Mouse (Mus musculus) CH12.LX (cell line): ENCODE results near the gene Mymk. TPM values are rescaled to one million over a fixed set of nuclear protein-coding genes. Genes with fewer than 3 reads are reported as not detected.

Source experiments
- DNase-seq: peaks from one replicate; pipeline ENCODE4 v3.0.0-alpha.2; 2013; ENCODE audit errors: extremely low read depth
- H3K27ac ChIP-seq: 2 replicates; pipeline ENCODE4 v1.5.1; 2012; ENCODE audit warnings: low read depth, mild to moderate bottlenecking, control low read depth, moderate library complexity; ENCODE audit not compliant: insufficient read depth
- H3K27me3 ChIP-seq: replicated peaks from 2 replicates; pipeline ENCODE3; 2012; ENCODE audit warnings: inconsistent platforms
- H3K36me3 ChIP-seq, 2 experiments: replicated peaks in 1 of 2; 2 replicates each; pipeline versions ENCODE3 to v1.6.1; 2012; ENCODE audit warnings: inconsistent platforms in 1 of 2, low read length in 1 of 2, mild to moderate bottlenecking in 1 of 2, mixed read lengths in 1 of 2, moderate library complexity in 1 of 2; ENCODE audit not compliant: control insufficient read depth in 1 of 2, insufficient read depth in 1 of 2
- H3K4me1 ChIP-seq, 2 experiments: 2 replicates each; pipeline ENCODE4 v1.6.1; 2012; ENCODE audit warnings: inconsistent platforms in 1 of 2, moderate library complexity in 1 of 2; ENCODE audit not compliant: insufficient read depth in 2 of 2, control insufficient read depth in 1 of 2
- H3K4me2 ChIP-seq: 2 replicates; pipeline ENCODE4 v1.6.1; 2012; ENCODE audit warnings: low read depth, mild to moderate bottlenecking, control low read depth; ENCODE audit not compliant: poor library complexity, insufficient read depth, severe bottlenecking
- H3K4me3 ChIP-seq, 3 experiments: fragments of 150-350 bp in 1 of 3; sonication (generic) in 1 of 3; replicated peaks in 1 of 3; 2 replicates each; pipeline versions ENCODE3 to v1.5.1; 2011 to 2012; ENCODE audit warnings: low read depth in 2 of 3, low read length in 2 of 3, mild to moderate bottlenecking in 2 of 3, moderate library complexity in 2 of 3, control low read depth in 1 of 3, improper control_type of control experiment in 1 of 3, inconsistent platforms in 1 of 3, mixed read lengths in 1 of 3; ENCODE audit not compliant: poor library complexity in 1 of 3
- H3K79me2 ChIP-seq: replicated peaks from 2 replicates; pipeline ENCODE4 v1.6.1; 2012; ENCODE audit warnings: mild to moderate bottlenecking, moderate library complexity; ENCODE audit not compliant: control insufficient read depth, poor library complexity, insufficient read depth, severe bottlenecking; ENCODE audit errors: extremely low read depth
- H3K9ac ChIP-seq: 2 replicates; pipeline ENCODE4 v1.6.1; 2012; ENCODE audit warnings: low read depth, mild to moderate bottlenecking, control low read depth, moderate library complexity; ENCODE audit not compliant: insufficient read depth
- H3K9me3 ChIP-seq: replicated peaks from 2 replicates; pipeline ENCODE3; 2012; ENCODE audit warnings: low read length, inconsistent platforms, mixed read lengths
- BHLHE40 ChIP-seq: IDR thresholded peaks from 2 replicates; pipeline ENCODE4 v1.6.1; 2011; ENCODE audit warnings: mild to moderate bottlenecking, low read depth, low read length, improper control_type of control experiment
- E2F4 ChIP-seq: IDR thresholded peaks from 2 replicates; pipeline ENCODE4 v1.6.1; 2011; ENCODE audit warnings: low read depth, low read length, improper control_type of control experiment; ENCODE audit not compliant: insufficient replicate concordance
- ETS1 ChIP-seq: conservative IDR thresholded peaks from 2 replicates; pipeline ENCODE4 v1.6.1; 2012; ENCODE audit warnings: low read depth, mild to moderate bottlenecking, inconsistent platforms, low read length, improper control_type of control experiment, moderate library complexity
- GABPA ChIP-seq: IDR thresholded peaks from 2 replicates; pipeline ENCODE4 v1.6.1; 2012; ENCODE audit warnings: low read depth, low read length, improper control_type of control experiment, inconsistent platforms; ENCODE audit not compliant: insufficient replicate concordance
- IRF4 ChIP-seq: IDR thresholded peaks from 2 replicates; pipeline ENCODE4 v1.6.1; 2014; ENCODE audit warnings: low read depth, mild to moderate bottlenecking, inconsistent platforms, low read length, improper control_type of control experiment
- JUND ChIP-seq: conservative IDR thresholded peaks from 2 replicates; pipeline ENCODE4 v1.6.1; 2011; ENCODE audit warnings: low read depth, low read length, improper control_type of control experiment
- KAT2A ChIP-seq: IDR thresholded peaks from 2 replicates; pipeline ENCODE4 v1.6.1; 2012; ENCODE audit warnings: low read length, improper control_type of control experiment, inconsistent platforms; ENCODE audit not compliant: insufficient replicate concordance
- MAFK ChIP-seq: IDR thresholded peaks from 2 replicates; pipeline ENCODE4 v1.6.1; 2011; ENCODE audit warnings: low read length, improper control_type of control experiment; ENCODE audit not compliant: insufficient replicate concordance
- MAX ChIP-seq: IDR thresholded peaks from 2 replicates; pipeline ENCODE4 v1.6.1; 2011; ENCODE audit warnings: low read length, improper control_type of control experiment
- MAZ ChIP-seq: IDR thresholded peaks from 2 replicates; pipeline ENCODE4 v1.6.1; 2012; ENCODE audit warnings: low read depth, mild to moderate bottlenecking, inconsistent platforms, low read length, improper control_type of control experiment, moderate library complexity
- MXI1 ChIP-seq: IDR thresholded peaks from 2 replicates; pipeline ENCODE4 v1.6.1; 2011; ENCODE audit warnings: mild to moderate bottlenecking, low read depth, low read length, improper control_type of control experiment
- MYC ChIP-seq: IDR thresholded peaks from 2 replicates; pipeline ENCODE4 v1.6.1; 2011; ENCODE audit warnings: low read depth, mild to moderate bottlenecking, improper control_type of control experiment, low read length
- NELFE ChIP-seq: IDR thresholded peaks from 2 replicates; pipeline ENCODE4 v1.6.1; 2011; ENCODE audit warnings: low read depth, low read length, improper control_type of control experiment
- NRF1 ChIP-seq: IDR thresholded peaks from 2 replicates; pipeline ENCODE4 v1.6.1; 2014; ENCODE audit warnings: low read depth, mild to moderate bottlenecking, inconsistent platforms, low read length, improper control_type of control experiment, moderate library complexity
- PAX5 ChIP-seq: IDR thresholded peaks from 2 replicates; pipeline ENCODE4 v1.6.1; 2012; ENCODE audit warnings: low read length, inconsistent platforms, mixed read lengths
- POLR2AphosphoS2 ChIP-seq: IDR thresholded peaks from 2 replicates; pipeline ENCODE4 v1.6.1; 2011; ENCODE audit warnings: low read depth, low read length, improper control_type of control experiment
- RAD21 ChIP-seq: IDR thresholded peaks from 2 replicates; pipeline ENCODE4 v1.6.1; 2011; ENCODE audit warnings: low read depth, mild to moderate bottlenecking, low read length, improper control_type of control experiment, moderate library complexity
- SIN3A ChIP-seq: IDR thresholded peaks from 2 replicates; pipeline ENCODE4 v1.6.1; 2012; ENCODE audit warnings: low read length, improper control_type of control experiment, inconsistent platforms
- SMC3 ChIP-seq: IDR thresholded peaks from 2 replicates; pipeline ENCODE4 v1.6.1; 2011; ENCODE audit warnings: low read depth, low read length, improper control_type of control experiment
- TCF12 ChIP-seq: IDR thresholded peaks from 2 replicates; pipeline ENCODE4 v1.6.1; 2014; ENCODE audit warnings: low read depth, mild to moderate bottlenecking, inconsistent platforms, low read length, improper control_type of control experiment
- UBTF ChIP-seq: IDR thresholded peaks from 2 replicates; pipeline ENCODE4 v1.6.1; 2012; ENCODE audit warnings: low read depth, mild to moderate bottlenecking, inconsistent platforms, low read length, improper control_type of control experiment, moderate library complexity
- USF2 ChIP-seq: conservative IDR thresholded peaks from 2 replicates; pipeline ENCODE4 v1.6.1; 2011; ENCODE audit warnings: low read depth, low read length, improper control_type of control experiment
- ZMIZ1 ChIP-seq: IDR thresholded peaks from 2 replicates; pipeline ENCODE4 v1.6.1; 2012; ENCODE audit warnings: low read depth, mild to moderate bottlenecking, inconsistent platforms, low read length, improper control_type of control experiment
- dilution Hi-C: fragments of 300-500 bp; cut with MboI; formaldehyde crosslinking; loops from 2 replicates; pipeline ENCODE4 v1.14.3; 2020; ENCODE audit warnings: low sequenced_read_pairs; ENCODE audit not compliant: extremely low pct_unique_long_range_greater_than_20kb, extremely low pct_ligation_motif_present
- in situ Hi-C: fragments of 300-500 bp; cut with MboI; formaldehyde crosslinking; loops from 3 replicates; pipeline ENCODE4 v1.14.3; 2019; ENCODE audit warnings: low sequenced_read_pairs, low pct_ligation_motif_present, low pct_unique_long_range_greater_than_20kb, mixed read lengths
- polyA plus RNA-seq: library from polyadenylated mRNA; unstranded; fragments of >175 nt; gene quantifications from 2 replicates; pipeline ENCODE4 v1.2.1, GENCODE M21; 2012; ENCODE audit warnings: low read depth; ENCODE audit not compliant: insufficient read length
- total RNA-seq, 2 experiments: library from RNA; depleted of rRNA; stranded (reverse); fragments of 300-350 nt in 1 of 2; fragments of >200 nt in 1 of 2; gene quantifications; 2 replicates each; pipeline ENCODE4 v1.2.3; 2012 to 2014

Mymk gene
- total RNA-seq (2012; rRNA removed) (not detected in 2 replicates), total RNA-seq (2014; rRNA removed) (not detected in 2 replicates), polyA plus RNA-seq (not detected in 2 replicates)

DNA sequence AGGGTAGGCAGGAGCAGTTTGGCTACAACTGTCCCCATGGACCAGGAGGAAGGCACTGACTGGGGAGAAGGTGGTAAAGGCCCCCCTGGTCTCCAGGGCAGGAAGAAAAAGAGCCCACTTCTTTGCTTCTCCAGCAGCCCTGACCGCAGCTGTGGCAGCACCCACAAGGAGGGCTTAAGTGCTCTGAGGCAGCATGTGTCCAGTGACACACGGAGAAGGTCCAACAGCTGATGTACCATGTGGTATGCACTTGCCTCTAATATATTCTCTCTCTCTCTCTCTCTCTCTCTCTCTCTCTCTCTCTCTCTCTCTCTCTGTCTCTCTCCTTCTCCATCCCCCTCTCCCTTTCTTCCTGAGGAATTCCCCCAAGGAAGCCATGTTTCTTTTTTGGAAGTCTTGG lies at the start of gene Mymk:
Gene Mymk (minus strand): TSS at position 202 of the 400 bp plus-strand sequence.
- no peak within 1 kb of the TSS for H3K4me2 ChIP-seq
- H3K79me2 ChIP-seq, result no peaks in the 10 kb centered on the region
- no peak for DNase-seq
- no peaks in the 10 kb centered on the region for H3K36me3 ChIP-seq
- no peaks in the 10 kb centered on the region for H3K9me3 ChIP-seq
- H3K27me3 ChIP-seq, result peaks cover 60% of the 10 kb centered on the region
- H3K27ac ChIP-seq, result no peak within 1 kb of the TSS
- TF ChIP-seq SIN3A (no peak), JUND (no peak), GABPA (no peak), USF2 (no peak)
- dilution Hi-C loops (no loop called here), in situ Hi-C loops (no loop called here)
- peaks cover 0 to 3% of the 10 kb centered on the region in 2 experiments; a peak in 2 of 4 replicates for H3K4me1 ChIP-seq
- H3K9ac ChIP-seq, result no peak within 1 kb of the TSS
- no peak within 1 kb of the TSS for H3K4me3 ChIP-seq

DNA sequence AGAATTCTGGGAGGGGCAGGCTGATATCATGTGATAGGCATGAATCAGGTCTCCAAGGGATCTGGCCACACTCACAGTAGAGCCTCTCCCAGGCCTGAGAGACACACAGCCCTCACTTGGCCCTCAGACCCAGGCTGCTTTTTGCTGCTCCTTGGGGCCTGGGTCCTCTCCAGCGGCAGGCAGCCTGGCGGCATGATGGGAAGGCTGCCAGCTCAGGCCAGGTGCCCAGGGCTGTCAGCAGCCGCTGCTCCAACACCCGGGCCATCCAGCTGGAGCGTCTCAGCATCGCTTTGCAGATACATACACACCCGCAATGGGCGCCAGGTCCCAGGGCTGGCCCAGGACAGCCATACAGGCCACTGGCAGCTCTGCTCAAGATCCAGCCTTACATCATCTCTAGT lies 48.3 kb upstream of the Mymk start:
- DNase-seq, result no peak
- H3K27me3 ChIP-seq, result peaks cover 27% of the 10 kb centered on the region
- H3K4me3 ChIP-seq, result no peak overlapping the region
- no peak overlapping the region for H3K9ac ChIP-seq
- no peaks in the 10 kb centered on the region for H3K36me3 ChIP-seq
- TF ChIP-seq MAZ (no peak), MYC (no peak), NELFE (no peak), BHLHE40 (no peak), NRF1 (no peak), ETS1 (no peak), TCF12 (no peak), GABPA (no peak), MXI1 (no peak), E2F4 (no peak), PAX5 (no peak), KAT2A (no peak), MAFK (no peak), POLR2AphosphoS2 (no peak), RAD21 (no peak), SMC3 (no peak), MAX (no peak), UBTF (no peak), IRF4 (no peak), ZMIZ1 (no peak)
- no peak overlapping the region for H3K4me2 ChIP-seq
- H3K27ac ChIP-seq, result no peak overlapping the region
- peaks cover 5 to 40% of the 10 kb centered on the region in 2 experiments; a peak in 3 of 4 replicates for H3K4me1 ChIP-seq
- H3K79me2 ChIP-seq, result no peaks in the 10 kb centered on the region
- in situ Hi-C loops, result loop anchor here (5.0 kb wide), 1 partner anchor 33 kb away; no protein-coding TSS in a partner anchor
- peaks cover 5% of the 10 kb centered on the region for H3K9me3 ChIP-seq
- dilution Hi-C loops, result no loop called here
